In genomic region chr4:107889385-107889730, GRCm38 (mm10) we compare ENCODE assay signal across 8 mouse cellular contexts. TPM values are rescaled to one million over a fixed set of nuclear protein-coding genes. Genes with fewer than 3 reads are reported as not detected.
DNase-seq lines count a peak whose midpoint lies in the region; ATAC-seq lines count a peak whose summit lies in the region.

No protein-coding gene starts in this region.

- peak overlapping the region; percentile 93 for H3K27ac ChIP-seq in heart, embryonic 15.5 days
- H3K27ac ChIP-seq in hindbrain, embryonic 12.5 days: peak overlapping the region; percentile 85
- H3K27ac ChIP-seq in midbrain, embryonic 12.5 days (replicated peaks): peak overlapping the region; percentile 89

- intact Hi-C loops in heart, postnatal 14 days (cut with DNase I): no loop called here

- H3K4me2 ChIP-seq in heart, embryonic 15.5 days: peak overlapping the region; percentile 84
- peak overlapping the region; percentile 80 for H3K4me2 ChIP-seq in hindbrain, embryonic 12.5 days (replicated peaks)
- peak overlapping the region; percentile 63 for H3K4me2 ChIP-seq in midbrain, embryonic 12.5 days (replicated peaks)

- H3K9me3 ChIP-seq in heart, embryonic 15.5 days (replicated peaks): no peaks in the 10 kb centered on the region
- no peaks in the 10 kb centered on the region for H3K9me3 ChIP-seq in hindbrain, embryonic 12.5 days (replicated peaks)
- no peaks in the 10 kb centered on the region for H3K9me3 ChIP-seq in midbrain, embryonic 12.5 days

- peak overlapping the region; percentile 76 for H3K4me3 ChIP-seq in heart, embryonic 15.5 days
- peak overlapping the region; percentile 48 for H3K4me3 ChIP-seq in hindbrain, embryonic 12.5 days
- H3K4me3 ChIP-seq in midbrain, embryonic 12.5 days: peak overlapping the region; percentile 53

- WGBS in heart, embryonic 15.5 days: under 1% methylated on average over 12 of the region's 12 CpGs
- under 1% methylated on average over 12 of the region's 12 CpGs for WGBS in hindbrain, embryonic 12.5 days
- 1% methylated on average over 12 of the region's 12 CpGs for WGBS in midbrain, embryonic 12.5 days

- H3K4me1 ChIP-seq in heart, embryonic 15.5 days (replicated peaks): peaks cover 14% of the 10 kb centered on the region
- peaks cover 13% of the 10 kb centered on the region for H3K4me1 ChIP-seq in hindbrain, embryonic 12.5 days
- H3K4me1 ChIP-seq in midbrain, embryonic 12.5 days: peaks cover 12% of the 10 kb centered on the region

- peak overlapping the region; percentile 71 for H3K9ac ChIP-seq in heart, embryonic 15.5 days
- peak overlapping the region; percentile 73 for H3K9ac ChIP-seq in hindbrain, embryonic 12.5 days
- peak overlapping the region; percentile 56 for H3K9ac ChIP-seq in midbrain, embryonic 12.5 days (replicated peaks)

- H3K36me3 ChIP-seq in heart, embryonic 15.5 days: peaks cover 52% of the 10 kb centered on the region
- peaks cover 54% of the 10 kb centered on the region for H3K36me3 ChIP-seq in hindbrain, embryonic 12.5 days
- H3K36me3 ChIP-seq in midbrain, embryonic 12.5 days: peaks cover 51% of the 10 kb centered on the region

- H3K27me3 ChIP-seq in heart, embryonic 15.5 days: no peaks in the 10 kb centered on the region
- no peaks in the 10 kb centered on the region for H3K27me3 ChIP-seq in hindbrain, embryonic 12.5 days
- H3K27me3 ChIP-seq in midbrain, embryonic 12.5 days: no peaks in the 10 kb centered on the region

- DNase-seq in heart, postnatal 14 days: no peak
- no peak for DNase-seq in right cerebral cortex, adult 18-20 months
- no peak for DNase-seq in cerebellum, adult 11-12 months
- DNase-seq in natural killer cell, adult 2 months (ENCODE audit: low spot score in 2 of 2): no peak

- ATAC-seq in heart, embryonic 15.5 days (replicated peaks; ENCODE audit: insufficient number of reproducible peaks, insufficient read depth, low FRiP score, low read depth): peak; percentile 19
- peak; percentile 21 for ATAC-seq in activated CD4-positive, CD25-positive, alpha-beta regulatory T cell, adult 4 months
- ATAC-seq in hindbrain, embryonic 12.5 days (ENCODE audit: low FRiP score): peak; percentile 47; the same call in 1 of the 2 replicates
- ATAC-seq in midbrain, embryonic 12.5 days (ENCODE audit: low FRiP score, low read depth): peak; percentile 31; the same call in 1 of the 2 replicates

RNA-seq across cellular contexts. Expression of gene 0610037L13Rik, which starts 0.3 kb away (rescaled TPM):
- polyA plus RNA-seq in heart, embryonic 15.5 days (2015; fragmentation: Nextera tagmentation; extraction: Ambion mirVana): 91.2 and 97.0 TPM in 2 replicates
- 10 to 100 TPM; 54.1 to 56.9 TPM for total RNA-seq in heart, postnatal 14 days (2021)
- polyA plus RNA-seq in activated CD4-positive, CD25-positive, alpha-beta regulatory T cell, adult 4 months (2017; shearing (Covaris generic)): 10 to 100 TPM; 51.9 to 56.9 TPM
- 106 and 113 TPM in 2 replicates for polyA plus RNA-seq in hindbrain, embryonic 12.5 days (2016; fragmentation: Nextera tagmentation; extraction: Ambion mirVana)
- 107 and 117 TPM in 2 replicates for polyA plus RNA-seq in midbrain, embryonic 12.5 days (2016; fragmentation: Nextera tagmentation; extraction: Ambion mirVana)

RNA-seq across cellular contexts. Expression of gene Magoh, which starts 9.8 kb away (rescaled TPM):
- 84.3 and 88.9 TPM in 2 replicates for polyA plus RNA-seq in heart, embryonic 15.5 days (2015; fragmentation: Nextera tagmentation; extraction: Ambion mirVana)
- 10 to 100 TPM; 46.4 to 52.0 TPM for total RNA-seq in heart, postnatal 14 days (2021)
- polyA plus RNA-seq in activated CD4-positive, CD25-positive, alpha-beta regulatory T cell, adult 4 months (2017; shearing (Covaris generic)): 100 to 1,000 TPM; 132 to 135 TPM
- polyA plus RNA-seq in hindbrain, embryonic 12.5 days (2016; fragmentation: Nextera tagmentation; extraction: Ambion mirVana): 173 and 174 TPM in 2 replicates
- polyA plus RNA-seq in midbrain, embryonic 12.5 days (2016; fragmentation: Nextera tagmentation; extraction: Ambion mirVana): 206 and 210 TPM in 2 replicates

RNA-seq across cellular contexts. Expression of gene Cpt2, which starts 34.1 kb away (rescaled TPM):
- polyA plus RNA-seq in heart, embryonic 15.5 days (2015; fragmentation: Nextera tagmentation; extraction: Ambion mirVana): 54.0 and 55.1 TPM in 2 replicates
- total RNA-seq in heart, postnatal 14 days (2021): 100 to 1,000 TPM; 257 to 276 TPM
- 10 to 100 TPM; 14.2 to 16.7 TPM for polyA plus RNA-seq in activated CD4-positive, CD25-positive, alpha-beta regulatory T cell, adult 4 months (2017; shearing (Covaris generic))
- 26.5 and 28.1 TPM in 2 replicates for polyA plus RNA-seq in hindbrain, embryonic 12.5 days (2016; fragmentation: Nextera tagmentation; extraction: Ambion mirVana)
- polyA plus RNA-seq in midbrain, embryonic 12.5 days (2016; fragmentation: Nextera tagmentation; extraction: Ambion mirVana): 28.5 and 31.8 TPM in 2 replicates
